Mouse (Mus musculus): ENCODE measurements around the gene Thrb. TPM values are rescaled to one million over a fixed set of nuclear protein-coding genes. Genes with fewer than 3 reads are reported as not detected.

The Thrb gene
- polyA plus RNA-seq, 1 experiment, result not detected

DNA sequence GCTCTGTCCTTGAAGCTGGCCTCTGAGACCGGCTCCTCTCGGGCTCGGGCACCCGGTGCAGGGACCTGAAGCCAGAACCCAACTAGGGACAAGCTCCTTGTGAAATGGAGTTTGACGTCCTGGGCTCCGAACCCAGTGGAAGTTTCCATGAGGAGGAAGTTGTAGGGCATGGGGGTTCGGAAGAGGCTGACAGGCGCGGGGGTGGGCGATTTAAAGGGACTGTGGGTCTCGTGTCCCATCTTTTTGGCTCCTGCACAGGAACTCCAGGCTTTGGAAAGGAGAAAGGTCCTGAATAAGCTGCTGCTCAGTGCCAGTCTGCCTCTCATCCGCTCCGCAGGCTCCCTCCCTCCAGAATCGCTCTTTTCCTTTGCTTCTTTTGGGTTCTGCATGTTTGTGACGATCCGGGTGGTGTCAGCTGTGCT lies 1.1 kb downstream of the Thrb start:
- H3K27ac ChIP-seq (ENCODE audit: insufficient read depth, low read depth, low read length), result no peak overlapping the region
- TF ChIP-seq POLR2A (IDR thresholded peaks at IDR 0.05; ENCODE audit: borderline replicate concordance, low read depth, low read length) (no peak), CTCF (IDR thresholded peaks at IDR 0.05; ENCODE audit: low read depth, low read length) (no peak)
- H3K4me3 ChIP-seq (ENCODE audit: insufficient read depth, low read length), result 0 out of 2 replicates have a peak overlapping the region, but pooled peaks have one; percentile 18
- no peaks in the 10 kb centered on the region for H3K4me1 ChIP-seq (ENCODE audit: control insufficient read depth, insufficient read depth, low read length)

DNA sequence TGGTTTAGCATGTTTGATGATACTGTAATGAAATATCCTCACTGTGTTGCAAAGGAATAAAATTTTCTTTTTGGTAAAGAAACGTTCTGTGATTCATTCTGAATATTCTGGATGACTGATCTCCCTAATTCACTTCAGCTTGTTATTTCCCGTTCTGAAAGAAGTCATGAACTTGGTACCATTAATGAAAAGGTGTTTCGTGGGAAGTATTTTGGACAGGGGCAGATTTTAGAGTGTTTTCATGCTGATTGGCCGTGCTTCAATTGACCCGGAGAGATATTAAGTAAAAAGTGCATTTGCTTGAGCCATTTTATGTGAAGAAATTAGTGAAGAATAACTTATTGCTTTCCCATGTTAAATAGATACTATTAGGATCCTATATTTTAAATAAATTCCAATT lies 2.0 kb downstream of the Thrb start:
- TF ChIP-seq POLR2A (IDR thresholded peaks at IDR 0.05; ENCODE audit: borderline replicate concordance, low read depth, low read length) (no peak), CTCF (IDR thresholded peaks at IDR 0.05; ENCODE audit: low read depth, low read length) (no peak)
- no peak overlapping the region for H3K27ac ChIP-seq (ENCODE audit: insufficient read depth, low read depth, low read length)
- H3K4me3 ChIP-seq (ENCODE audit: insufficient read depth, low read length), result no peak overlapping the region
- H3K4me1 ChIP-seq (ENCODE audit: control insufficient read depth, insufficient read depth, low read length), result no peaks in the 10 kb centered on the region

DNA sequence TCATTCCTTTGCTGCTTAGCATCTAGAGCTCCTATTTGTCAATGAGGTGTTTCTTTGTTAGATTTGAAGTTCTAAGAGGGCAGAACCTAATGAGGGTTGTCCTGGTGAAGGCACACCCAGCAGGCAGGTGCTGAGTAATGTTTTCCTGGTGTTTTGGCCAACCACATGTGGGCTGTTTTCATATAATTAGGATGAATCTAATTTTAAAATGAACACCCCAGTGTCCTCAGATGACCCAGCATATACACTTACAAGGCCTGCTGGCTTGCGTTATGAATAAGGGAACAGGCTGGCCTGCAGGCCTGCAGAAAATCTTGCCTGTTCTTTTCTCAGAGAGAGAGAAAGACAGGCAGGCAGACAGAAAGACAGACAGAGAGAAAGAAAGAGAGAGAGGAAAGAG lies 14.3 kb downstream of the Thrb start:
- Histone ChIP-seq H3K4me3 (ENCODE audit: insufficient read depth, low read length) (no peak overlapping the region), H3K27ac (ENCODE audit: insufficient read depth, low read depth, low read length) (no peak overlapping the region), H3K4me1 (ENCODE audit: control insufficient read depth, insufficient read depth, low read length) (no peaks in the 10 kb centered on the region)
- TF ChIP-seq CTCF (IDR thresholded peaks at IDR 0.05; ENCODE audit: low read depth, low read length), result no peak
- TF ChIP-seq POLR2A (IDR thresholded peaks at IDR 0.05; ENCODE audit: borderline replicate concordance, low read depth, low read length), result no peak

DNA sequence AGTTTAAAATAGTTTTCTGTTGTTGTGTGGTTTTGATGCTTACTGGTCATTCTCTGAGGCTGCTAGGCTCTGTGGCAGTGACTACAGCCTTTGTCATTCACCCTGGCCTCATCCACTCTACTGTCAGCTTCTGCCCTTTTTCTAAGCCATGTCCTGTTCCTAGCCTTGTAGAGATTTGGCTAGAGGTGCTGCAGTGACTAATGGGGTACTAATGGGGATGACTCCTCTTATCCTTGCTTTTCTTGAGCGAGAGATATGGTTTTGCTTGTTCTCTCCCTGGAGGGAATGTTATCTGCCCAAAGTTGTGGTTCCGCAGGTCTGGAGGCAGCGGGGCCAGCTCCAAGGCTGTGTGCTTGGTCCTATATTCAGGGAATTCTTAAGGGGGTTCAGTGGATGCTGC lies 15.2 kb downstream of the Thrb start:
- Histone ChIP-seq H3K4me1 (ENCODE audit: control insufficient read depth, insufficient read depth, low read length) (no peaks in the 10 kb centered on the region), H3K27ac (ENCODE audit: insufficient read depth, low read depth, low read length) (no peak overlapping the region), H3K4me3 (ENCODE audit: insufficient read depth, low read length) (no peak overlapping the region)
- TF ChIP-seq POLR2A (IDR thresholded peaks at IDR 0.05; ENCODE audit: borderline replicate concordance, low read depth, low read length), result no peak
- TF ChIP-seq CTCF (IDR thresholded peaks at IDR 0.05; ENCODE audit: low read depth, low read length), result no peak

DNA sequence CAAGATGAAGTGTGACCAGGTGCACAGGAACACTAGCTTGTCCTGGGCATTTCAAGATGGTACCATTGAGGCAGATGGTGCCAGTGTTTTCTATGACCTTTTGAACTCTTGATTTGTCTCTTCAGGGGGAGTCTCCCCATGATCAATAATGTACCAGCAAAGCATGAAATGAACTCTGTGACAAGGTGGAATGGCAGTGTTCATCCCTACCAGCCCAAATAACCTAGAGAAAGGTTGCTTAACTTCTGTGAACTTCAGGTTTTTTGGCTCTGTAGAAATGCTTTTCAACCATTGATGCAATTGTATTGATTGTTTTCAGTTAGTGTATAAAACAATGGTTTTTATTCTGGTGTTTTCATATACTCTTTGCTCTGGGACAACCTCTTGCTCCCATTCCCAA lies 21.4 kb downstream of the Thrb start:
- Histone ChIP-seq H3K4me1 (ENCODE audit: control insufficient read depth, insufficient read depth, low read length) (no peaks in the 10 kb centered on the region), H3K4me3 (ENCODE audit: insufficient read depth, low read length) (no peak overlapping the region), H3K27ac (ENCODE audit: insufficient read depth, low read depth, low read length) (no peak overlapping the region)
- TF ChIP-seq CTCF (IDR thresholded peaks at IDR 0.05; ENCODE audit: low read depth, low read length), result no peak

DNA sequence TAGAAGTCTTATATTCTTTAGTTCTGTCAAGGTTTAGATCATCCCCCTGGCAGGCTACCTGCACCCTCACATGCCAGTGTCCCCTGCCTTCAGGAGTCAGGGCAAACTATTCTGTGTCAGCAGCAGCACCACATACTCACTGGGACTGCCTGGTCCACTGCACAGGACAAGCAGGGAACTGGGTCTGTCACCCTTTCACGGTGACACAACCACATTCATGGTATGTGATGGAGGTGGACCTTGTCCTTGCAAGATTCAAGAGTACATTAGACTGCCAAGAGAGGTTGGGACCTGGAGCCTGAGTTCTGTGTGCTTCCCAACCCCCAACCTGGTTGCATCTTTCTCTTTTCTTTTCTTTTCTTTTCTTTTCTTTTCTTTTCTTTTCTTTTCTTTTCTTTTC lies 24.8 kb downstream of the Thrb start:
- TF ChIP-seq CTCF (IDR thresholded peaks at IDR 0.05; ENCODE audit: low read depth, low read length) (no peak), POLR2A (IDR thresholded peaks at IDR 0.05; ENCODE audit: borderline replicate concordance, low read depth, low read length) (no peak)
- no peak overlapping the region for H3K27ac ChIP-seq (ENCODE audit: insufficient read depth, low read depth, low read length)
- no peak overlapping the region for H3K4me3 ChIP-seq (ENCODE audit: insufficient read depth, low read length)
- H3K4me1 ChIP-seq (ENCODE audit: control insufficient read depth, insufficient read depth, low read length), result no peaks in the 10 kb centered on the region

DNA sequence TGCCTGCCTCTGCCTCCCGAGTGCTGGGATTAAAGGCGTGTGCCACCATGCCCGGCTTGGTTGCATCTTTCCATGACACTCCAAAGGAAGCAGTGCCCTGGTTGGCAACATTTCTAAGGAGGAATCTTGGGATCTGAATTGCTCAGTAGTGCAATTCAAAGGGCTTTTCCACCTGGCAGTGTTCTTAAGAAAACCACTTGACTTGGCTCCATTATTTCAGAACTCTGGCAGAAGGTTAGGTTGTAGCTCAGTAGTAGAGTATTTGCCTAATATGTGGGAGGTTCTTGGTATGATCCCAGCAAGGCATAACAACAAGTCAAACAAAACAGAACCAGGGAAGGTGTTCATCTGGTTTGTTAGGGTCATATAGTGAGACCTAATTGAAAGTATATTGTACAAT lies 25.4 kb downstream of the Thrb start:
- Histone ChIP-seq H3K4me3 (ENCODE audit: insufficient read depth, low read length) (no peak overlapping the region), H3K4me1 (ENCODE audit: control insufficient read depth, insufficient read depth, low read length) (no peaks in the 10 kb centered on the region)

DNA sequence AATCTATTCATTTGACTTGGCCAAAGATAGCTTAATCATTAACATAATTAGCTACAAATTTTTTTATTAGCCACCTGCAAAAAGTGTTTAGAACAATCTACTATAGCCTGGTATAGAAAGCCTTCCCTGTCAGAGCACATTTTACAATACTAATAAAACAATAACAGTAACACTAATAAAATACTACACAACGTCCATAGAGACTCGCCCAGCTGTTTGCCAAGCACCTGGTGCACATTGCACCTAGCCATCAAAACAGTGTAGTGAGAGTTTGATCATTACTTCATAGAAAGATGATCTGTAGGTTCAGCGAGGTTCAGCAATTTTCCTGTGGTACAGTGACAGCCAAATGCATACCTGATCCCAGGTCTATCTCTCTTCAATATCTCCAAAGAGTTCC lies 26.9 kb downstream of the Thrb start:
- Histone ChIP-seq H3K4me3 (ENCODE audit: insufficient read depth, low read length) (no peak overlapping the region), H3K27ac (ENCODE audit: insufficient read depth, low read depth, low read length) (no peak overlapping the region), H3K4me1 (ENCODE audit: control insufficient read depth, insufficient read depth, low read length) (no peaks in the 10 kb centered on the region)
- TF ChIP-seq POLR2A (IDR thresholded peaks at IDR 0.05; ENCODE audit: borderline replicate concordance, low read depth, low read length) (no peak), CTCF (IDR thresholded peaks at IDR 0.05; ENCODE audit: low read depth, low read length) (no peak)

More for the DNA sequence above, 25.4 kb downstream of the Thrb start:
- TF ChIP-seq POLR2A (IDR thresholded peaks at IDR 0.05; ENCODE audit: borderline replicate concordance, low read depth, low read length) (no peak), CTCF (IDR thresholded peaks at IDR 0.05; ENCODE audit: low read depth, low read length) (no peak)
- H3K27ac ChIP-seq (ENCODE audit: insufficient read depth, low read depth, low read length), result no peak overlapping the region

DNA sequence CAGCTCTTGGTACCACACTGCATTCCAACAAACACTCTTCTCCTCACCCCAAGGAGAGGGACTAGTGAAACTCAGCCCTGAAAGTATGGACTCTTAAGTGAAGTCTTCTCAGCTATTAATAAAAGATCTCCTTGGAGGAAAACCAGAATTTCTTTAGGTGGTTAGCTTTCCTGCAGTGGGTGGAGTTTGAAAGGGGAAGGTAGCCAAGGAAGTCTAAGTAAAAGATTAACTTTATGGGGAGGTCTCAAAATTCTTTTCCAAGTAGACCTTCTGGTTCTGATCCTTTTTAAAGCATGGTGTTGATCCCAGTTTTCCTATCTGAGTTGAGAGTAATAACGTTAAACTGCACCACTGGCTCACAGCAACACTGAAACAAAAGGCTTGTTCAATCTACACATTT lies 31.2 kb downstream of the Thrb start:
- no peaks in the 10 kb centered on the region for H3K4me1 ChIP-seq (ENCODE audit: control insufficient read depth, insufficient read depth, low read length)
- TF ChIP-seq POLR2A (IDR thresholded peaks at IDR 0.05; ENCODE audit: borderline replicate concordance, low read depth, low read length) (no peak), CTCF (IDR thresholded peaks at IDR 0.05; ENCODE audit: low read depth, low read length) (no peak)
- H3K4me3 ChIP-seq (ENCODE audit: insufficient read depth, low read length), result no peak overlapping the region
- no peak overlapping the region for H3K27ac ChIP-seq (ENCODE audit: insufficient read depth, low read depth, low read length)

DNA sequence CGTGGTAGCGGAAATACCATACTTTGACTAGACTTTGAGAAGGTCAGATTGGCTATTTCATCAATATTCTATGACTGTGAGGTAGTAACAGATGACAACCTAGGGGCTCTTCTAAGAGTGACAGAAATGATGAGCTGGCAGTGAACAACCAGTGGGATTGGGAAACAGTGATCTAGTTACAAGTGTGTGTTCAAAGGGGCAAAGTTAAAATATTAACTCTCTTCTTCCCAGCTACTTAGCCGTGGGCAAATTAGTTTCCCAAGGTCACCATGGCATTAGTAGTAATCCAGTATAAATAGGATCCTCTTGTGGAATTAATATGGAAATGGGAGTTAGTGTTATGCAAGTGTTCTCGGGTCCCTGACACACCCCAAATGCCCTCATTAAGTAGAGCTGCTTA lies 35.5 kb downstream of the Thrb start:
- no peak overlapping the region for H3K27ac ChIP-seq (ENCODE audit: insufficient read depth, low read depth, low read length)
- no peak overlapping the region for H3K4me3 ChIP-seq (ENCODE audit: insufficient read depth, low read length)
- H3K4me1 ChIP-seq (ENCODE audit: control insufficient read depth, insufficient read depth, low read length), result no peaks in the 10 kb centered on the region
- TF ChIP-seq POLR2A (IDR thresholded peaks at IDR 0.05; ENCODE audit: borderline replicate concordance, low read depth, low read length) (no peak), CTCF (IDR thresholded peaks at IDR 0.05; ENCODE audit: low read depth, low read length) (no peak)
